Mouse (Mus musculus) lung, postnatal 0 days (tissue): ENCODE measurements at regions not wholly inside any gene's neighbourhood (a gene's known extent, or its start where the extent isn't known, plus 50 kb on each side); places are given as distances from the start of the nearest gene placed in this dataset.

Experiments
- CTCF ChIP-seq: IDR thresholded peaks from 2 replicates; pipeline ENCODE4 v1.5.1; 2016; ENCODE audit warnings: antibody characterized with exemption, mild to moderate bottlenecking
- EP300 ChIP-seq: IDR thresholded peaks from 2 replicates; pipeline ENCODE4 v1.6.1; 2016; ENCODE audit warnings: antibody characterized with exemption, mild to moderate bottlenecking, control low read depth

DNA sequence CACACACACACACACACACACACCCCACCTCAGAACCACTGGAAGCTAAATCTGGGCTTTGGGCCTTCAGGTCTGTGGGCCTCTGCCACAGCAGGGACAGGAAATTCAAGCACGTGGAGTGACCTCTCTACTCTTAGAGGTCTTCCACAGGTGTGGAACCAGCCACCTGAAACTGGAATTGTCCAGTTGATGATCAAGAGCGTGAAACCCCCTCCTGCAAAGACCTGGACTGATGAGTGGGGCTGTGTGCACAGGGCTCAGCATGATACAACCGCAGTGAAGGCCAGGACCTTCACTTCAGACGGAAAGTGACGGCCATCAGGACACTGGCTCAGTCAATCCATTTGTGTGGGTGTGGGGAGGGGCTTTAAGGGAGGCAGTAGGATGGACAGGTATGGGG is 72.5 kb downstream of the Sik1 start:
- no peak for TF ChIP-seq CTCF
- no peak for TF ChIP-seq EP300
